Mouse (Mus musculus): ENCODE measurements around the gene Rapgefl1.

DNA sequence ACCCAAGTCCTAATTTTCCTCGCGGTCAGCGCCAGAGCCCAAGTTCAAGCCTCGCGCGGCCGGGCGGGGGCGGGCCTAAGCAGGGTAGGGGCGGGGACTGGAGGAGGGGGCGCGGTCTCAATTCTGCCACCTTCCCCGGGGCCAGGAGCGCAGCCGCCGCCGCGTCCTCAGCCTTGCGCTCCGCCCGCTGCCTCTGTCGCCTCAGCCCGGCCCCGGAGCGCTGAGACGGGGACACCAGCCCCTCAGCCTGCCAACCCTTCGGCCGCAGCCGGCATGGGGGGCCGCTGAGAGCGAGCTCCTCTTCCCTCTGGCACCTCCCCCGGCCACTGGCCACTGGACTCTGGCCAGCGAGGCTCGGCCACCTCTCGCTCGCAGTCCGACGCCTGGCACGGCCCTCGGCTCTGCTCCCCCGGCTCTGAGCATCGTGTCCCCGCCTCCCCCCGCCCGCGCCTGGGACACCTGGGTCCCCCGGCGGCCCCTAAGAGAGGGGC lies at the start of gene Rapgefl1:
- TF ChIP-seq CTCF (IDR thresholded peaks at IDR 0.05) (no peak), EP300 (IDR thresholded peaks at IDR 0.05) (no peak)

All from lung, postnatal 0 days (tissue).